Mouse (Mus musculus): ENCODE results near the gene Snx15.

The Snx15 gene

DNA sequence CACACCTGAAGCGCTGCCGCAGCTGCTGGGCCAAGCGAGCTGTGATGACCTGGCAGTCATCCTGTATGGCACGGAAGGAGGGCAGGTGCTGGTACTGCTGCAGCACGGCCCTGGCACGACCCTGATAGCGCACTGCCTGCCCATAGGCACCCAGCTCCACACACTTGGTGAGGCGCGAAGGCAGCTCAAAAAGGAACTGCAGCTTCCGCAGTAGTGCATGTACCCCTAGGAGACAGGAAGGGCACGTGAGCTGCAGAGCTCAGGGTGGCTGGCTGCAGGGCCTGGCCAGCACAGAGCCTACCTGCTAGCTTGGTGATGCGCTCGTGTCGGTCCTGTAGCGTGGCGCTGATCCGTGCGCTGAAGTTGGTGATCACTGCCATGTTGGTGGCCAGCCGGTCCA lies 56.8 kb downstream of the Snx15 start:
- DNase-seq (ENCODE audit: low spot score): no peak

- DNase-seq (ENCODE audit: low spot score): no peak
Observed at GRCm38 (mm10) chr19:6070571-6071250, 57.4 kb downstream of the Snx15 start.

GRCm38 (mm10) chr19:6069851-6070250 lies 58.3 kb downstream of the Snx15 start:
- no peak for DNase-seq (ENCODE audit: low spot score)
